Mouse (Mus musculus) liver, postnatal 0 days (tissue): ENCODE measurements around the gene Nme4. TPM values are rescaled to one million over a fixed set of nuclear protein-coding genes. Genes with fewer than 3 reads are reported as not detected.
A peak's percentile ranks its signal among the peaks of the same experiment; 100 is the strongest.

Experiments
- ATAC-seq: fragments of 200-750 bp; cut with Nextera tagmentation; 2 replicates; pipeline ENCODE4 v1.8.0; 2017; ENCODE audit warnings: mild to moderate bottlenecking, moderate library complexity
- DNase-seq: peaks from one replicate; pipeline ENCODE4 v3.0.0-alpha.2; 2016
- H3K27ac ChIP-seq: fragments of 300-500 bp; sonication (generic); 2 replicates; pipeline ENCODE4 v1.5.1; 2014; ENCODE audit warnings: antibody characterized with exemption, moderate library complexity, mild to moderate bottlenecking, low read depth
- H3K27me3 ChIP-seq: fragments of 300-500 bp; sonication (generic); 2 replicates; pipeline ENCODE4 v1.6.1; 2014; ENCODE audit warnings: low read length, control low read depth, mixed read lengths; ENCODE audit not compliant: insufficient read depth
- H3K36me3 ChIP-seq: fragments of 300-500 bp; sonication (generic); replicated peaks from 2 replicates; pipeline ENCODE4 v1.6.1; 2014; ENCODE audit warnings: mild to moderate bottlenecking, control low read depth, low read length, moderate library complexity, mixed read lengths; ENCODE audit not compliant: insufficient read depth
- H3K4me1 ChIP-seq: fragments of 300-500 bp; sonication (generic); 2 replicates; pipeline ENCODE4 v1.6.1; 2014; ENCODE audit warnings: antibody characterized with exemption, mild to moderate bottlenecking, control low read depth; ENCODE audit not compliant: insufficient read depth
- H3K4me2 ChIP-seq: fragments of 300-500 bp; sonication (generic); 2 replicates; pipeline ENCODE4 v1.6.1; 2014; ENCODE audit warnings: low read depth, mild to moderate bottlenecking, low read length, moderate library complexity, mixed read lengths
- H3K4me3 ChIP-seq: fragments of 300-500 bp; sonication (generic); 2 replicates; pipeline ENCODE4 v1.5.1; 2014; ENCODE audit warnings: low read depth, low read length
- H3K9ac ChIP-seq: fragments of 300-500 bp; sonication (generic); replicated peaks from 2 replicates; pipeline ENCODE4 v1.6.1; 2014; ENCODE audit warnings: mild to moderate bottlenecking, moderate library complexity
- H3K9me3 ChIP-seq: fragments of 300-500 bp; sonication (generic); 2 replicates; pipeline ENCODE4 v1.6.1; 2016; ENCODE audit warnings: mild to moderate bottlenecking, control low read depth, low read length, mixed read lengths
- CTCF ChIP-seq: sonication (generic); IDR thresholded peaks from 2 replicates; pipeline ENCODE4 v1.5.1; 2016; ENCODE audit warnings: antibody characterized with exemption, low read depth
- EP300 ChIP-seq: IDR thresholded peaks from 2 replicates; pipeline ENCODE4 v1.6.1; 2016; ENCODE audit warnings: antibody characterized with exemption, low read depth, mild to moderate bottlenecking
- WGBS: fragments of 180-500 bp; shearing (Covaris S2); extraction: QIAGEN DNeasy Blood & Tissue Kit; methylation state at CpG from one replicate; pipeline ENCODE4 v1.1.7; 2014; ENCODE audit not compliant: insufficient replicate concordance; 5-methylcytosine and 5-hydroxymethylcytosine counted together
- polyA plus RNA-seq: library from polyadenylated mRNA; unstranded; fragments of >200 nt; fragmentation: Nextera tagmentation; extraction: Ambion mirVana; gene quantifications from 2 replicates; pipeline ENCODE4 v1.2.1, GENCODE M21; 2015

Nme4 gene
- polyA plus RNA-seq, 1 experiment from 2014 or later = 17.7 TPM

GRCm38 (mm10) chr17:26068831-26069739, 26.3 kb downstream of the Nme4 start, which contains the start of gene Rab11fip3:
TSS of gene Rab11fip3 (minus strand) at chr17:26069555.
- DNase-seq (peak; percentile 85), ATAC-seq (peak; percentile 93)
- H3K36me3 ChIP-seq = no peaks in the 10 kb centered on the region
- H3K4me2 ChIP-seq = peak within 1 kb of the TSS; percentile 97
- H3K4me3 ChIP-seq = peak within 1 kb of the TSS; percentile 70
- H3K9ac ChIP-seq = peak within 1 kb of the TSS; percentile 56
- TF ChIP-seq EP300 (no peak), CTCF (no peak)
- H3K27me3 ChIP-seq = peaks cover 33% of the 10 kb centered on the region
- H3K4me1 ChIP-seq = peaks cover 24% of the 10 kb centered on the region
- no peaks in the 10 kb centered on the region for H3K9me3 ChIP-seq
- no peak within 1 kb of the TSS for H3K27ac ChIP-seq
- WGBS = under 1% methylated on average over 81 of the region's 94 CpGs

GRCm38 (mm10) chr17:26068024-26068830, 27.2 kb downstream of the Nme4 start:
- Histone ChIP-seq H3K27ac (no peak overlapping the region), H3K36me3 (no peaks in the 10 kb centered on the region), H3K9me3 (no peaks in the 10 kb centered on the region), H3K4me2 (peak overlapping the region; percentile 97), H3K27me3 (peaks cover 33% of the 10 kb centered on the region), H3K4me3 (peak overlapping the region; percentile 70), H3K9ac (peak overlapping the region; percentile 56), H3K4me1 (peaks cover 24% of the 10 kb centered on the region)
- ATAC-seq (no peak), DNase-seq (no peak)
- WGBS = 4% methylated on average over 44 of the region's 44 CpGs
- no peak for TF ChIP-seq CTCF
- no peak for TF ChIP-seq EP300

GRCm38 (mm10) chr17:26066488-26067020, 28.8 kb downstream of the Nme4 start:
- Histone ChIP-seq H3K9ac (no peak overlapping the region), H3K27me3 (peaks cover 33% of the 10 kb centered on the region), H3K4me1 (peaks cover 24% of the 10 kb centered on the region), H3K36me3 (no peaks in the 10 kb centered on the region), H3K9me3 (no peaks in the 10 kb centered on the region), H3K4me3 (no peak overlapping the region), H3K4me2 (peak overlapping the region; percentile 97; the same call in 1 of the 2 replicates), H3K27ac (no peak overlapping the region)
- WGBS = 83% methylated on average over 7 of the region's 7 CpGs
- ATAC-seq (no peak), DNase-seq (no peak)
- TF ChIP-seq EP300 = no peak
- no peak for TF ChIP-seq CTCF

- peaks cover 29% of the 10 kb centered on the region for H3K27me3 ChIP-seq
- H3K9ac ChIP-seq = no peak overlapping the region
- H3K27ac ChIP-seq = no peak overlapping the region
- H3K4me1 ChIP-seq = peaks cover 21% of the 10 kb centered on the region
- no peak for DNase-seq
- no peak overlapping the region for H3K4me2 ChIP-seq
- H3K9me3 ChIP-seq = no peaks in the 10 kb centered on the region
- no peak for TF ChIP-seq CTCF
- TF ChIP-seq EP300 = no peak
- 34% methylated on average over 6 of the region's 6 CpGs for WGBS
- H3K4me3 ChIP-seq = no peak overlapping the region
- ATAC-seq = no peak
- no peaks in the 10 kb centered on the region for H3K36me3 ChIP-seq
Measured at GRCm38 (mm10) chr17:26064916-26065315, 30.5 kb downstream of the Nme4 start.

- DNase-seq (no peak), ATAC-seq (no peak)
- Histone ChIP-seq H3K4me2 (no peak overlapping the region), H3K9me3 (no peaks in the 10 kb centered on the region), H3K36me3 (no peaks in the 10 kb centered on the region), H3K9ac (no peak overlapping the region), H3K4me3 (no peak overlapping the region), H3K4me1 (no peaks in the 10 kb centered on the region), H3K27ac (no peak overlapping the region), H3K27me3 (no peaks in the 10 kb centered on the region)
- TF ChIP-seq CTCF (no peak), EP300 (no peak)
- 83% methylated on average over 9 of the region's 9 CpGs for WGBS
Measured at GRCm38 (mm10) chr17:26057787-26058567, 37.4 kb downstream of the Nme4 start.
